Comparison of ENCODE assay signal across 13 mouse cellular contexts in genomic region chr15:32329670-32330330, GRCm38 (mm10).
DNase-seq lines count a peak whose midpoint lies in the region; ATAC-seq lines count a peak whose summit lies in the region.
"Had no signal": no experiment of that assay in that cellular context is flagged by ENCODE, and none has a peak within 500 bp of the region (broad histone marks: within the 10 kb centered on the region; RNA-seq: fewer than 3 reads in every experiment).

No protein-coding gene starts in this region.

- no peak for DNase-seq in hindbrain, embryonic 10.5 days (ENCODE audit: low spot score)
- DNase-seq in hindbrain, embryonic 11.5 days (ENCODE audit: low spot score), result no peak
- peak; percentile 38 for DNase-seq in embryonic facial prominence, embryonic 10.5 days (ENCODE audit: low spot score)
- no peak for DNase-seq in right cerebral cortex, postnatal 4 days
- DNase-seq in left cerebral cortex, adult 8-10 months (ENCODE audit: low spot score in 2 of 2), result no peak
- DNase-seq: adrenal gland, postnatal 14 days; cerebellum, adult 11 months; kidney, postnatal 25 days had no signal

- no peak for ATAC-seq in hindbrain, embryonic 11.5 days (ENCODE audit: low FRiP score)
- ATAC-seq in forebrain, embryonic 12.5 days (ENCODE audit: low FRiP score), result no peak
- no peak; the same call in 1 of the 2 replicates for ATAC-seq in midbrain, embryonic 15.5 days (replicated peaks)

- H3K27ac ChIP-seq in hindbrain, embryonic 10.5 days, result peak overlapping the region; percentile 65
- H3K27ac ChIP-seq in hindbrain, embryonic 11.5 days (ENCODE audit: low read depth, low read length), result no peak overlapping the region; the same call in 1 of the 2 replicates
- H3K27ac ChIP-seq in embryonic facial prominence, embryonic 10.5 days (replicated peaks), result peak overlapping the region; percentile 80
- H3K27ac ChIP-seq in forebrain, embryonic 12.5 days, result peak overlapping the region; percentile 50; the same call in 1 of the 2 replicates
- peak overlapping the region; percentile 6; the same call in 1 of the 2 replicates for H3K27ac ChIP-seq in midbrain, embryonic 15.5 days
- H3K27ac ChIP-seq: liver, embryonic 14.5 days; neural tube, embryonic 12.5 days; stomach, embryonic 15.5 days had no signal

- H3K4me3 ChIP-seq in hindbrain, embryonic 10.5 days, result no peak overlapping the region
- no peak overlapping the region for H3K4me3 ChIP-seq in hindbrain, embryonic 11.5 days (ENCODE audit: low read depth, low read length)
- 0 out of 2 replicates have a peak overlapping the region, but pooled peaks have one; percentile 2 for H3K4me3 ChIP-seq in embryonic facial prominence, embryonic 10.5 days
- H3K4me3 ChIP-seq in forebrain, embryonic 12.5 days (replicated peaks), result no peak overlapping the region
- no peak overlapping the region for H3K4me3 ChIP-seq in midbrain, embryonic 15.5 days
- H3K4me3 ChIP-seq: neural tube, embryonic 12.5 days; stomach, embryonic 15.5 days had no signal

- no peaks in the 10 kb centered on the region for H3K9me3 ChIP-seq in hindbrain, embryonic 10.5 days
- H3K9me3 ChIP-seq in hindbrain, embryonic 11.5 days (ENCODE audit: control insufficient read depth, low read length), result no peaks in the 10 kb centered on the region
- H3K9me3 ChIP-seq in embryonic facial prominence, embryonic 10.5 days, result no peaks in the 10 kb centered on the region
- no peaks in the 10 kb centered on the region for H3K9me3 ChIP-seq in forebrain, embryonic 12.5 days
- no peaks in the 10 kb centered on the region for H3K9me3 ChIP-seq in midbrain, embryonic 15.5 days
- H3K9me3 ChIP-seq: neural tube, embryonic 12.5 days; stomach, embryonic 15.5 days had no signal

- no peak overlapping the region for H3K4me2 ChIP-seq in hindbrain, embryonic 11.5 days (replicated peaks; ENCODE audit: low read depth, low read length)
- H3K4me2 ChIP-seq in forebrain, embryonic 12.5 days, result no peak overlapping the region
- H3K4me2 ChIP-seq in midbrain, embryonic 15.5 days, result no peak overlapping the region
- H3K4me2 ChIP-seq: neural tube, embryonic 12.5 days; stomach, embryonic 15.5 days had no signal

- 74% methylated on average over 10 of the region's 10 CpGs for WGBS in hindbrain, embryonic 10.5 days
- 71% methylated on average over 10 of the region's 10 CpGs for WGBS in hindbrain, embryonic 11.5 days
- 57% methylated on average over 10 of the region's 10 CpGs for WGBS in embryonic facial prominence, embryonic 10.5 days
- 72% methylated on average over 10 of the region's 10 CpGs for WGBS in forebrain, embryonic 12.5 days
- 76% methylated on average over 10 of the region's 10 CpGs for WGBS in midbrain, embryonic 15.5 days

- no peaks in the 10 kb centered on the region for H3K36me3 ChIP-seq in hindbrain, embryonic 10.5 days
- H3K36me3 ChIP-seq in hindbrain, embryonic 11.5 days (ENCODE audit: control insufficient read depth, insufficient read depth, low read length), result no peaks in the 10 kb centered on the region
- H3K36me3 ChIP-seq in embryonic facial prominence, embryonic 10.5 days (replicated peaks), result no peaks in the 10 kb centered on the region
- H3K36me3 ChIP-seq in forebrain, embryonic 12.5 days (replicated peaks), result no peaks in the 10 kb centered on the region
- H3K36me3 ChIP-seq in midbrain, embryonic 15.5 days (replicated peaks), result no peaks in the 10 kb centered on the region
- H3K36me3 ChIP-seq: neural tube, embryonic 12.5 days; stomach, embryonic 15.5 days had no signal

- peaks cover 32% of the 10 kb centered on the region for H3K4me1 ChIP-seq in hindbrain, embryonic 10.5 days (replicated peaks)
- no peaks in the 10 kb centered on the region for H3K4me1 ChIP-seq in hindbrain, embryonic 11.5 days (replicated peaks; ENCODE audit: control insufficient read depth, insufficient read depth, low read length)
- peaks cover 47% of the 10 kb centered on the region for H3K4me1 ChIP-seq in embryonic facial prominence, embryonic 10.5 days
- peaks cover 27% of the 10 kb centered on the region for H3K4me1 ChIP-seq in forebrain, embryonic 12.5 days
- H3K4me1 ChIP-seq in midbrain, embryonic 15.5 days, result peaks cover 12% of the 10 kb centered on the region

- no peaks in the 10 kb centered on the region for H3K27me3 ChIP-seq in hindbrain, embryonic 10.5 days (ENCODE audit: insufficient read depth, poor library complexity, severe bottlenecking)
- H3K27me3 ChIP-seq in hindbrain, embryonic 11.5 days (ENCODE audit: control insufficient read depth, insufficient read depth, low read length), result no peaks in the 10 kb centered on the region
- H3K27me3 ChIP-seq in embryonic facial prominence, embryonic 10.5 days (replicated peaks; ENCODE audit: low read depth, poor library complexity, severe bottlenecking), result no peaks in the 10 kb centered on the region
- H3K27me3 ChIP-seq in forebrain, embryonic 12.5 days, result no peaks in the 10 kb centered on the region
- H3K27me3 ChIP-seq in midbrain, embryonic 15.5 days (replicated peaks), result no peaks in the 10 kb centered on the region
- H3K27me3 ChIP-seq: neural tube, embryonic 12.5 days; stomach, embryonic 15.5 days had no signal

- no peak overlapping the region for H3K9ac ChIP-seq in hindbrain, embryonic 11.5 days (ENCODE audit: low read depth, low read length)
- no peak overlapping the region for H3K9ac ChIP-seq in forebrain, embryonic 12.5 days
- no peak overlapping the region for H3K9ac ChIP-seq in midbrain, embryonic 15.5 days
- H3K9ac ChIP-seq: liver, embryonic 14.5 days; neural tube, embryonic 12.5 days; stomach, embryonic 15.5 days had no signal
